Mouse (Mus musculus): ENCODE measurements around the gene Gdnf.

The Gdnf gene

GRCm38 (mm10) chr15:7810556-7811252 lies at the start of gene Gdnf:
Gene Gdnf, plus strand, starts transcription at chr15:7810846.
- TF ChIP-seq GATA4 (IDR thresholded peaks at IDR 0.05; ENCODE audit: insufficient replicate concordance, low read length), result no peak

GRCm38 (mm10) chr15:7767166-7767565 lies 43.5 kb upstream of the Gdnf start:
- no peak for TF ChIP-seq GATA4 (IDR thresholded peaks at IDR 0.05; ENCODE audit: insufficient replicate concordance, low read length)

GRCm38 (mm10) chr15:7772983-7773382 lies 37.7 kb upstream of the Gdnf start:
- TF ChIP-seq GATA4 (IDR thresholded peaks at IDR 0.05; ENCODE audit: insufficient replicate concordance, low read length), result no peak

GRCm38 (mm10) chr15:7781517-7781916 lies 29.1 kb upstream of the Gdnf start:
- TF ChIP-seq GATA4 (IDR thresholded peaks at IDR 0.05; ENCODE audit: insufficient replicate concordance, low read length), result no peak

GRCm38 (mm10) chr15:7809841-7810391 lies 730 bp upstream of the Gdnf start:
- no peak for TF ChIP-seq GATA4 (IDR thresholded peaks at IDR 0.05; ENCODE audit: insufficient replicate concordance, low read length)

- TF ChIP-seq GATA4 (IDR thresholded peaks at IDR 0.05; ENCODE audit: insufficient replicate concordance, low read length), result no peak
These were observed 593 bp downstream of the Gdnf start for GRCm38 (mm10) chr15:7811253-7811625.

GRCm38 (mm10) chr15:7811856-7812733 lies 1.4 kb downstream of the Gdnf start:
- no peak for TF ChIP-seq GATA4 (IDR thresholded peaks at IDR 0.05; ENCODE audit: insufficient replicate concordance, low read length)

- TF ChIP-seq GATA4 (IDR thresholded peaks at IDR 0.05; ENCODE audit: insufficient replicate concordance, low read length), result no peak
These were observed 2.4 kb downstream of the Gdnf start for GRCm38 (mm10) chr15:7812872-7813530.

- no peak for TF ChIP-seq GATA4 (IDR thresholded peaks at IDR 0.05; ENCODE audit: insufficient replicate concordance, low read length)
These were observed 3.1 kb downstream of the Gdnf start for GRCm38 (mm10) chr15:7813531-7814370.

GRCm38 (mm10) chr15:7814371-7814680 lies 3.7 kb downstream of the Gdnf start:
- TF ChIP-seq GATA4 (IDR thresholded peaks at IDR 0.05; ENCODE audit: insufficient replicate concordance, low read length), result no peak

GRCm38 (mm10) chr15:7814917-7815316 lies 4.3 kb downstream of the Gdnf start:
- TF ChIP-seq GATA4 (IDR thresholded peaks at IDR 0.05; ENCODE audit: insufficient replicate concordance, low read length), result no peak

- no peak for TF ChIP-seq GATA4 (IDR thresholded peaks at IDR 0.05; ENCODE audit: insufficient replicate concordance, low read length)
These were observed 4.9 kb downstream of the Gdnf start for GRCm38 (mm10) chr15:7815521-7815944.

GRCm38 (mm10) chr15:7823886-7824285 lies 13.2 kb downstream of the Gdnf start:
- TF ChIP-seq GATA4 (IDR thresholded peaks at IDR 0.05; ENCODE audit: insufficient replicate concordance, low read length), result no peak

- no peak for TF ChIP-seq GATA4 (IDR thresholded peaks at IDR 0.05; ENCODE audit: insufficient replicate concordance, low read length)
These were observed 14.9 kb downstream of the Gdnf start for GRCm38 (mm10) chr15:7825530-7825929.

GRCm38 (mm10) chr15:7835404-7835803 lies 24.8 kb downstream of the Gdnf start:
- no peak for TF ChIP-seq GATA4 (IDR thresholded peaks at IDR 0.05; ENCODE audit: insufficient replicate concordance, low read length)
